Mouse (Mus musculus) left cerebral cortex, adult 8-10 months (tissue): ENCODE measurements around the gene Tex19.2. TPM values are rescaled to one million over a fixed set of nuclear protein-coding genes. Genes with fewer than 3 reads are reported as not detected.

Experiments
- DNase-seq, 2 experiments: peaks; one replicate each; pipeline ENCODE4 v3.0.0; 2022; ENCODE audit warnings: low spot score in 2 of 2
- total RNA-seq, 4 experiments: library from RNA; stranded (reverse); gene quantifications; 2 replicates each; pipeline ENCODE4 v1.2.4; 2022

The Tex19.2 gene
- total RNA-seq, result not detected

DNA sequence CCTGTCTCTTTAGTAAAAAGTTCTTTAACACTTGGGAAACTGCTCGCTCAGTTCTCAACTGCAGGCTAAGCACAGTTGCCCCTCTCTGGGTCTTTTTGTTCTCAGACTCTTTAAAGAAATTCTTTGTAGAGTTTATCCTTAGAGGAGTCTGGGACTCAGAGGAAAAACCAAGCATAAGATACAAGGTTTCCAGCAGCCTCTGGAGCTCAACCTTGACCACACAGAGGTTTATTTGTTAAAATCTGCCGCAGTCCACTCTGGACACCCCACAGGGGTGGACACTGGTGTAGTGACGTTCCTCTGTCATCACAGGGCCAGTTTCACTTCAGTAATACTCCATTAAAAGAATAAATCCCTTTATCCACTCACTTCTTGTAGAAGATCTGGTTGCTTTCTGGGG is at the start of gene Tex19.2:
Gene Tex19.2 (minus strand): TSS at position 101 of the 400 bp plus-strand sequence.
- no peak for DNase-seq

DNA sequence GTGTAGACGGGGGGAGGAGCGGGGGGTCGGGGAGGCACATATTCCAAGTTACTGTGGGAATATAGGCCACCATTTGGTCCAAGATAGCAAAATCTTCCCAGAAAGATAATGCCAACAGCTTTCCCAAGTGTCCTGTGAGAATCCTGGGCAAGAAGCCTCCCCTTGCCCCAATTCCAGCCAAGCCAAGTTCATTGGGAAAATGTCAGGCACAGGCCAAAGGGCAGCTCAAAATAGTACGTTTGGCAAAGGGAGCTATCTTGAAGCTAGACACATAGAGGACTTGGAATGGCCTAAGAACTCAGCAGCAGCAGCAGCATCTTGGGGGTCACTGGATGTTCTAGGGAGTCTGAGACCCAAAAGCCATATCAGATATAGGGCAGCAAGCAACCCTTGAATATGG is 45.3 kb upstream of the Tex19.2 start:
- DNase-seq, result no peak

GRCm38 (mm10) chr11:121160636-121161346 is 42.3 kb upstream of the Tex19.2 start:
- no peak for DNase-seq

DNA sequence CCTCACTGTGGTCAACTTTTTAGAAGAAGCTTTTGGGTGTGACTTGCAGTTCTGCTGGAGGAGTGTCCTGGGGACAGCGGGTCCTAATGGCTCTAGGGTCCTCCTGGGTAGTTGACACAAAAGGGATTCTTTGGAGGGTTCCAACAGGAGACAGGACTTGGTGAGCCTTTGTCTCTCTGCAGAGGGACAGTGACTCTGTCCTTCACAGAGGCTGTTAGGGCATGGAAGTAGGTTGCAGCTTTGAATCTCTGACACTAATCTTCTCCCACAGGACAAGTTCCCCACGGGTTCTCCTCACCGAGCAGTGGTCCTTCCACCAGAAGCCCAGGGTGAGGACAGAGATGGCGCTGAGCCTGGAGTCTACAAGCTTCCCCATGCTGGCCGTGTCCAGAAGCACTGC is 41.5 kb upstream of the Tex19.2 start, which contains the start of gene Uts2r:
Gene Uts2r (plus strand): TSS at position 301 of the 400 bp plus-strand sequence.
- DNase-seq, result no peak

GRCm38 (mm10) chr11:121156411-121156891 is 38.0 kb upstream of the Tex19.2 start:
- no peak for DNase-seq

DNA sequence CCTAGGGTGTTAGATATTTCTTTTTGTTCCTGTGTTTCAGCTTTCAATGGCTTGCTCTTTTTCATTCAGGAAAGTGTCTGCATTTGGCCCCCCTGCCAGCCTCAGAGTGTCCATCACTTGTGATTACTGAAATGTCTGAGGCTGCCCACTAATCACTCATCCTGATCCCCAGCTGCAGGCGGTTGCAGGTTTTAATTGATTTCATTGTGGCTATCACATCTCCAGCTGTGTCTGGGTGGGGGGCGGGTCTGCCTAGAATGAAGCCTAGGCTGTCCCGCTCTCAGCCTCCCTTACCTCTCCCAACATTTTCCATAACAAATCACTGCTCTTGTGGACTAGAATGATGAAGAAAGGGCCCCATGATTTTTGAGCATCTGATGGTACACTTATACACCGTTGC is 35.7 kb upstream of the Tex19.2 start:
- no peak for DNase-seq

GRCm38 (mm10) chr11:121148193-121148592 is 29.7 kb upstream of the Tex19.2 start:
- no peak for DNase-seq

DNA sequence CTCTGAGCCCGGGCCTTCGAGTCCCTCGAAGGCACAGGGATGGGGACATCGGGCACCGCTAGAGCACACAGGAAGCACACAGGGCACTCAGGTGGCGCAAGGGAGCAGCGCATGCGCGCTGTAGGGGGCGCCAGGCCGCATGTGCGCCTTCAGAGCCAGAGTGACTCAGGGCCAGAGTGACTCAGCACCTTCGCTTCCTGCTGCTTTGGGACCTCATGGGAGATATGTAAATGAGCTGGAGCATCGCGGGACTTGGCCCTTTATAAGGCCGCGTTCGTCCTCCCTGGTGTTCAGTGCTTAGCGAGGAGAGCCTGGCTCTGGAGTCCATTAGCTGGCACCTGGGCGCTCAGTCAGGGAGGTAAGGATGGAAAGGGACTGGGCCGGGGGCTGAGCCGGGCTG is 27.4 kb upstream of the Tex19.2 start, which contains the start of gene Tex19.1:
Gene Tex19.1 (plus strand): TSS at position 279 of the 400 bp plus-strand sequence.
- DNase-seq, result no peak

GRCm38 (mm10) chr11:121143325-121144015 is 25.0 kb upstream of the Tex19.2 start:
- DNase-seq, result no peak

DNA sequence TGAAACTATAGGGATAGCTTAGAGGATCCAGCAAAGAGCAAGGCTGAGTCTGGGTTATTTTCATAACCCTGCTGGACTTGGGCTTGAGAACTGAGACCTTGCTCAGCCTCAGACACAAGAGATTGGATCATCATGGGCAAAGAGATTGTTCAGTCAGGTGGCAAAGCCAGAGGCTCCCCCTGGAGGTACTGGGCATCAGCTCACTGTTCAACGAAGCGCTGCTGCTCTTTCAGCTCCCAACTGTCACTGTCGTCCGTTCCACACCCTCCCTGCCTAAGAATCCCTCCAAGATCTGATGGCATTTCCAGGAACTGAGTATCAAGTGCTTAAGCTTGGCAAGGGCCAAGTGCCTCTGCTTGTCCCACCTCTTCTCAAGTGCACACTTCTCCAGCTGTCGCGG is 20.3 kb upstream of the Tex19.2 start:
- DNase-seq, result no peak

GRCm38 (mm10) chr11:121137682-121138081 is 19.2 kb upstream of the Tex19.2 start:
- DNase-seq, result no peak

GRCm38 (mm10) chr11:121134600-121134999 is 16.1 kb upstream of the Tex19.2 start:
- DNase-seq, result no peak

DNA sequence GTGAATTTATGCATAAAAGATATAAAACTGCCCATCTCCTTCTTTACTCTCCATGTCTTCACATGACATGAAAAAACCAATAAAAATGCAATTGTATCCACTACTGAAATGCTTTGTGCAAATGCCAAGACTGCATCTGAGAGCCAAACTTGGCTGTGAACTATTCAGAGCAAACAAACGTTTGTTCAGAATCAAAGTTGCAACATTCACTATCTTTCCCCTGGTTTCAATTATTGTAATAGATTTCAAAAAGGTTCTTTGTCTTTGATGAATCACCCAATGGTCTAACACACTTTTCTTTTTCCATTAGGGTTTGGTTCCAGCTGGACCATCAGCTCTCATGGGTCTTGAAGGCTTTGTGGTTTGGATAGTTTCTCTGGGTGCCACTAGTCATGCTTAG is 11.1 kb upstream of the Tex19.2 start:
- no peak for DNase-seq

DNA sequence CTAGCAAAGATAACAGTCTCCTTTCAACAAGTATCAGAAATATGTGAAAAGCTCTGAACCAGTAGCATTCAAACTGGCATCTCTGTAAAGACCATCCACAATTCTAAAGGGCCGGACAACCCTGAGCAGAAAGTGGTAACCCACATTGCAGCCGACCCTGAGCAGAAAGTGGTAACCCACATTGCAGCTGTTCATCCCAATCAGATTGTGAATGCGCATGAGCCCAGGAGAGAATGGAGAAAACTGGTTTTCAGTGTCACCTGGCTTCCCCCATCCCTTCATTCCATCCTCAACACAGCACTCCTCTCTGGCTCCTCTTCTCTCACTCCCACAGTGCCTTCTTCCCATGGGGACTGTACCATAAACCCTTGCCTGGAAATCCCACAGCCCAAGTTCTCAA is 9.0 kb upstream of the Tex19.2 start:
- DNase-seq, result no peak

- no peak for DNase-seq
These were observed 7.9 kb upstream of the Tex19.2 start for GRCm38 (mm10) chr11:121126395-121126794.

DNA sequence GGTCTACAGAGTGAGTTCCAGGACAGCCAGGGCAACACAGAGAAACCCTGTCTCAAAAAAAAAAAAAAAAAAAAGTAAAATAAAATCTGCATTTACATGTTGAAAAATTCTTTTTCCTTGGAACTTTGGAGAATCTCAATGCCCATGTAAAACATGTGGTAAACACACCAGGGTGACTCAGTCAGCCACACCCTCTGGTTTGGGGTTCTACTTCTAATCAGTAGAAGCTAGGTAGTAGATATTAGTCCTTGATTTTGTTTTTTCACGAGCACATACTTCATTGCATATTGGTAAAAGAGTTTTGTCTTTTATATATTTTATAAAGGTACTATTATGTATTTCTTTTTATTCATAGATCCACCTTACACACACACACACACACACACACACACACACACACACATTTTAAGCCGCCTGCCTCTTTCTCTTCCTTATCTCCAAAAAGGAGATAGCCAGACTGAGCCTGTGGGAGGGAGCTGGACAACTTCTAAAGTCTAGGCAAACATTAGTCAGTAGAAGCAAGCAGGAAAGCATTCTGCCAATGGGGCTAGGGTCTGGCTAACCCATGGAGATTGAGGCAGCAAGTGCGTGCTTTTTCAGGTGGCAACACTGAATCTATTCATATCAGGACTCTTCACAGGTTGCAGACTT is 7.2 kb upstream of the Tex19.2 start:
- no peak for DNase-seq

- no peak for DNase-seq
These were observed 5.0 kb upstream of the Tex19.2 start for GRCm38 (mm10) chr11:121123438-121123837.

GRCm38 (mm10) chr11:121122024-121122670 is 3.7 kb upstream of the Tex19.2 start:
- DNase-seq, result no peak

- DNase-seq, result no peak
These were observed 2.7 kb upstream of the Tex19.2 start for GRCm38 (mm10) chr11:121121151-121121550.

- DNase-seq, result no peak
These were observed 371 bp downstream of the Tex19.2 start for GRCm38 (mm10) chr11:121118106-121118505.

DNA sequence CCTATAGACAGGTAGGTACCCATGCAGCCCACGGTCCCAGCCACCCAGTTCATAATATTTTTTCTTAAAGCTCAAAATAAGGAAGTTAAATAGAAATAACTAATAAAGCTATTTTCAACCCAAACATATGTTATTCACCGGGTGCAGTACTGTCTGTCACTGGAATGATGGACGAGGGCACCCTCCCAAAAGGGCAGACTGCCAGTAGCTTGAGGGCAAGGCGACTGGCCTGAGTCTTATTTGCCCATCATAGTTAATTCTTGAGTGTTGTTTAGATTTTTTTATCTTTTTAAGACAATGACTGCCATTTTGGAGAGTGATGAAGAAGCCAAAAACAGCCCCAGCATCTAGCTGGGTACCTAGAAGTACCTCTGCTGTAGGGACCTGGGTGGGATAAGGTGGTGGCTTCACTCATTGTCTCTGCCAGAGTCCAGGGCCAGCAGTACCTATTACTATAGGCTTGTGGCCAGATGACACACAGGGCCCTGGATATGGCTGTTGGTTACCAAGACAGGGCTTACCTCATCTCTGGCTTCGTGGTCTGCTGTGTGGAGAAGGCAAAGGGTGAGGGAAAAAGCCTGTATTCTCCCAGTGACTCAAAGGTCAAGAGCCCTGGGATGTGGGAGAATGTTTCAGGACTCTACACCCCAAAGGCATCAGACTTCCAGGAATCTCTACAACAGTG is 6.2 kb downstream of the Tex19.2 start:
- DNase-seq, result no peak
